Mouse (Mus musculus) lung, embryonic 16.5 days (tissue): ENCODE measurements around the gene Arcn1. TPM values are rescaled to one million over a fixed set of nuclear protein-coding genes. Genes with fewer than 3 reads are reported as not detected.

Experiments
- ATAC-seq: fragments of 200-750 bp; cut with Nextera tagmentation; 2 replicates; pipeline ENCODE4 v1.8.0; 2017; ENCODE audit warnings: low read depth, mild to moderate bottlenecking, moderate library complexity
- H3K27ac ChIP-seq: fragments of 300-500 bp; sonication (generic); 2 replicates; pipeline ENCODE4 v1.5.1; 2014; ENCODE audit warnings: mild to moderate bottlenecking, control low read depth, low read length
- H3K27me3 ChIP-seq: fragments of 300-500 bp; sonication (generic); 2 replicates; pipeline ENCODE4 v1.6.1; 2014; ENCODE audit warnings: low read depth, low read length, mixed read lengths; ENCODE audit not compliant: control insufficient read depth, insufficient read depth
- H3K36me3 ChIP-seq: fragments of 300-500 bp; sonication (generic); 2 replicates; pipeline ENCODE4 v1.6.1; 2014; ENCODE audit warnings: low read length; ENCODE audit not compliant: control insufficient read depth, insufficient read depth
- H3K4me1 ChIP-seq: fragments of 300-500 bp; sonication (generic); replicated peaks from 2 replicates; pipeline ENCODE4 v1.6.1; 2014; ENCODE audit warnings: low read length, mixed read lengths; ENCODE audit not compliant: control insufficient read depth, insufficient read depth
- H3K4me2 ChIP-seq: fragments of 300-500 bp; sonication (generic); 2 replicates; pipeline ENCODE4 v1.6.1; 2014; ENCODE audit warnings: low read depth, low read length, control low read depth
- H3K4me3 ChIP-seq: fragments of 300-500 bp; sonication (generic); 2 replicates; pipeline ENCODE4 v1.5.1; 2014; ENCODE audit warnings: mild to moderate bottlenecking, low read length, control low read depth
- H3K9ac ChIP-seq: fragments of 300-500 bp; sonication (generic); 2 replicates; pipeline ENCODE4 v1.6.1; 2014; ENCODE audit warnings: low read length, control low read depth
- H3K9me3 ChIP-seq: fragments of 300-500 bp; sonication (generic); 2 replicates; pipeline ENCODE4 v1.6.1; 2016; ENCODE audit warnings: low read length; ENCODE audit not compliant: control insufficient read depth
- WGBS: fragments of 180-500 bp; shearing (Covaris S2); extraction: QIAGEN DNeasy Blood & Tissue Kit; methylation state at CpG from one replicate; pipeline ENCODE4 v1.1.7; 2014; 5-methylcytosine and 5-hydroxymethylcytosine counted together
- polyA plus RNA-seq: library from polyadenylated mRNA; unstranded; fragments of >200 nt; fragmentation: Nextera tagmentation; extraction: Ambion mirVana; gene quantifications from 2 replicates; pipeline ENCODE4 v1.2.1, GENCODE M21; 2015

The Arcn1 gene
- polyA plus RNA-seq, 1 experiment from 2014 or later, result 201 TPM

GRCm38 (mm10) chr9:44760873-44761272 lies 6.8 kb downstream of the Arcn1 start:
- Histone ChIP-seq H3K36me3 (peaks cover 13% of the 10 kb centered on the region), H3K4me1 (peaks cover 12% of the 10 kb centered on the region), H3K9me3 (no peaks in the 10 kb centered on the region), H3K9ac (no peak overlapping the region), H3K4me3 (no peak overlapping the region), H3K27ac (no peak overlapping the region), H3K4me2 (no peak overlapping the region), H3K27me3 (no peaks in the 10 kb centered on the region)
- 54% methylated on average over 2 of the region's 2 CpGs for WGBS
- no peak for ATAC-seq

DNA sequence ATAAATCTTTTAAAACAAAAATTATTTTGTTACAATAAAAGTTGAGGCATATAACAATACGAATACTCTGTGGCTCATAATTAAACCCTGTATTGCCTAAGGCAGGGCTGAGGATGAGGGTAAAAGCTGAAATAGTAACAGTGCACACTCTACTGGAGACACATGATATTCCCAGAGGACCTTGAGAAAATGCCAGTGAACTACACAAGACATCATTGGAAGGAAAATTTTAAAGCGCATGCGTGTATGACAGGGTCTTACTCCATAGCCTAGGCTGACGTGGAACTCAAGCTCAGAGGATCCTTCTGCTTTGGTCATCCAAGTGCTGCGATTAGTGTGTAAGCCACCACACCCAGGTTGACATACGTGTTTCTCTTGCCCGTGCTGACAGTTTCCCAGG lies 19.2 kb downstream of the Arcn1 start:
- Histone ChIP-seq H3K9ac (no peak overlapping the region), H3K4me2 (no peak overlapping the region), H3K4me3 (no peak overlapping the region), H3K4me1 (no peaks in the 10 kb centered on the region), H3K36me3 (peaks cover 55% of the 10 kb centered on the region), H3K9me3 (no peaks in the 10 kb centered on the region), H3K27me3 (no peaks in the 10 kb centered on the region), H3K27ac (no peak overlapping the region)
- 90% methylated on average over 7 of the region's 7 CpGs for WGBS
- no peak for ATAC-seq

DNA sequence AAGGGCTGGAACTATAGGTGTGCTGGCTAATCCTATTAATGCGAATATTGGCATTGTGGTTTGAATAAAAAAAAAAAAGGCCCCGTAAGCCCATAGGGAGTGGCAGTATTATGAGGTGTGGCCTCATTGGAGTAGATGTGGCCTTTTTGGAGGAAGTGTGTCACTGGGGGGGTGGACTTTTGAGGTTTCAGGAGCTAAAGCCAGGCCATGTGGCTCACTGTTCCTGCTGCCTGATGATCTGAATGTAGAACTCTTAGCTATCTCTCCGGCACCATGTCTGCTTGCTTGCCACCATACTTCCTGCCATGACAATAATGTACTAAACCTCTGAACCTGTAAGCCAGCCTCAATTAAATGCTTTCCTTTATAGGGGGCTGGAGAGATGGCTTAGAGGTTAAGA lies 20.3 kb downstream of the Arcn1 start:
- peaks cover 50% of the 10 kb centered on the region for H3K36me3 ChIP-seq
- no peaks in the 10 kb centered on the region for H3K4me1 ChIP-seq
- no peak overlapping the region for H3K4me3 ChIP-seq
- no peak for ATAC-seq
- no peaks in the 10 kb centered on the region for H3K27me3 ChIP-seq
- H3K4me2 ChIP-seq, result no peak overlapping the region
- H3K9me3 ChIP-seq, result no peaks in the 10 kb centered on the region
- no peak overlapping the region for H3K27ac ChIP-seq
- no peak overlapping the region for H3K9ac ChIP-seq
- WGBS, result 87% methylated on average over 3 of the region's 3 CpGs

DNA sequence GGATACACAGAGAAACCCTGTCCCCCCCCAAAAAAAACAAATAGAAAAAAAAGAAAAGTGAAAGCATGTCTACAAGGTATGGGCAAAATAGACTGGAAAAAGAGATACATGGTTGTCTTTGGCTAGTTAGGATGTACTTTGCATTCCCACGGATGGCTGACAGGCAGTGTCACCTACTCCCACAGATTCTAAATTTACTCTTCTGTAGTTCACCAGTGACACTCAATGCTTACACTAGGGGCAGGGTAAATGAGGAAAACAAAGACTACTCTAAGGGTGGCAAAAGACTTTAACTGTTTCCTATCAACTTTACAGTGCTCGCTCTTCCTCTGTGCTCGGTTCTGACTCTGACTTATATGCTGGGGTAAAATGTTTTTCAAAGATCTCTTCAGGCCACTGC lies 21.0 kb downstream of the Arcn1 start:
- peaks cover 46% of the 10 kb centered on the region for H3K36me3 ChIP-seq
- no peaks in the 10 kb centered on the region for H3K4me1 ChIP-seq
- 87% methylated on average over 3 of the region's 3 CpGs for WGBS
- no peak for ATAC-seq
- H3K4me2 ChIP-seq, result no peak overlapping the region
- H3K27me3 ChIP-seq, result no peaks in the 10 kb centered on the region
- no peak overlapping the region for H3K27ac ChIP-seq
- no peak overlapping the region for H3K4me3 ChIP-seq
- H3K9me3 ChIP-seq, result no peaks in the 10 kb centered on the region
- H3K9ac ChIP-seq, result no peak overlapping the region

DNA sequence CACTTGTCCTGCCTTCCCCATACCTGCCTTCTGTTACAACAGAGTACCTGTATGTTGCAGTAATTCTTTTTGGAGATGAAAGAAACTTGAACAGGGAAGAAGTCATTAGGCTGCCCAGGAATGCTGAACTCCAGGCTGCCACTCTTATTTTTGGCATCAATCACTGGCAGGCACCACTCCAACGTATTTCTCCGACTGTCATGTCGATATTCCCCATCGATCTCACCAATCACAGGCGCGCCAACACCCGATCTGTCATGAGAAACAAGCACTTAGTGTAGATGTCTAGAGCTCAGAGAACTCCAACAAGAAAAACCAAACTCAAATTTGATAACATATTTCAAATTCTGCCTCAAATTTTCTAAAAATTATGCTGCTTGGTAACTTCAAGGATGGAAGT lies 22.3 kb downstream of the Arcn1 start:
- no peak for ATAC-seq
- Histone ChIP-seq H3K4me1 (no peaks in the 10 kb centered on the region), H3K27me3 (no peaks in the 10 kb centered on the region), H3K9me3 (no peaks in the 10 kb centered on the region), H3K27ac (no peak overlapping the region), H3K36me3 (peaks cover 46% of the 10 kb centered on the region), H3K4me2 (no peak overlapping the region), H3K4me3 (no peak overlapping the region), H3K9ac (no peak overlapping the region)
- 90% methylated on average over 7 of the region's 7 CpGs for WGBS

DNA sequence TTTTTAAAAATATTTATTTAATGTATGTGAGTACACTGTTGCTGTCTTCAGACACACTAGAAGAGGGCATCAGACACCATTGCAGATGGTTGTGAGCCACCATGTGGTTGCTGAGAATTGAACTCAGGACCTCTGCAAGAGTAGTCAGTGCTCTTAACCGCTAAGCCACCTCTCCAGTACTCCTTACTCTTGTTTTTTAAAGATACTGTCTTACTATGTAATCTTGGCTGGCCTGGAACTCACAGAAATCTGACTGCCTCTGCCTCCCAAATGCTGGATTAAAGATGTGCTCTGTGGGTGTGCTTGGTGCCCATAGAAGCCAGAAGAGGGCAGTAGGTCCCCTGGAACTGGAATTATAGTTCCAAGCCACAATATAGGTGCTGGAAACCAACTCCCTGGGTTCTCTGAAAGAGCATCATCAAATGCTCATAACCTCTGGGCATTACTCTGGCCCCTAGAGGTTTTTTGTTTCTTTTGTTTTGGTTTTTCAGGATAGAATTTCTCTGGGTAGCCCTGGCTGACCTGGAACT lies 26.9 kb downstream of the Arcn1 start:
- Histone ChIP-seq H3K9ac (no peak overlapping the region), H3K4me1 (no peaks in the 10 kb centered on the region; the same call in 1 of the 2 replicates), H3K27ac (no peak overlapping the region), H3K9me3 (no peaks in the 10 kb centered on the region), H3K4me2 (no peak overlapping the region), H3K36me3 (peaks cover 19% of the 10 kb centered on the region), H3K27me3 (no peaks in the 10 kb centered on the region), H3K4me3 (no peak overlapping the region)
- ATAC-seq, result no peak
- WGBS, result 92% methylated on average over 1 of the region's 1 CpGs

GRCm38 (mm10) chr9:44737240-44737949 lies 30.2 kb downstream of the Arcn1 start:
- peaks cover 20% of the 10 kb centered on the region for H3K4me1 ChIP-seq
- peak overlapping the region; percentile 18; the same call in 1 of the 2 replicates for H3K4me2 ChIP-seq
- H3K4me3 ChIP-seq, result no peak overlapping the region
- peak; percentile 74 for ATAC-seq
- peaks cover 6% of the 10 kb centered on the region for H3K36me3 ChIP-seq
- no peak overlapping the region for H3K9ac ChIP-seq
- WGBS, result 27% methylated on average over 8 of the region's 8 CpGs
- H3K27me3 ChIP-seq, result no peaks in the 10 kb centered on the region
- H3K27ac ChIP-seq, result peak overlapping the region; percentile 81
- no peaks in the 10 kb centered on the region for H3K9me3 ChIP-seq

DNA sequence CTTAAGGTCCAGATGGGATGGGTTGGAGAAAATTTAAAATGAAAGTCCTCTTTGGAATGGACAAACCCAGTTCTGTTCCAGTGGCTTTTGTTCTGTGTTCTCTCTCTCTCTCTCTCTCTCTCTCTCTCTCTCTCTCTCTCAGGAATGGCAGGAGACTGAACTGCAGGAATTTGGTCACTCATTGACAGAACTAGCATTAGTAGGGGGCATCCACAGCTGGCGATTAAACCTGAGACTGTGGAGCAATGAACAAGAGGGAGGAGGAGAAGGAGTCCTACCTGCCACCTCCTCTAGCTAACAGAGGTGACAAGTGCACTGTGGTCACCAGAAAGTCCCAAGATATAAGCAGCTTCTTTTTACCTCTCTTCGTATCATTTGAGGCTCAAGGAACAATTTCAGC lies 31.3 kb downstream of the Arcn1 start:
- Histone ChIP-seq H3K4me3 (no peak overlapping the region), H3K9ac (no peak overlapping the region), H3K27me3 (no peaks in the 10 kb centered on the region), H3K4me2 (no peak overlapping the region), H3K36me3 (peaks cover 3% of the 10 kb centered on the region), H3K4me1 (peaks cover 23% of the 10 kb centered on the region), H3K27ac (no peak overlapping the region), H3K9me3 (no peaks in the 10 kb centered on the region)
- 73% methylated on average over 2 of the region's 2 CpGs for WGBS
- ATAC-seq, result no peak

DNA sequence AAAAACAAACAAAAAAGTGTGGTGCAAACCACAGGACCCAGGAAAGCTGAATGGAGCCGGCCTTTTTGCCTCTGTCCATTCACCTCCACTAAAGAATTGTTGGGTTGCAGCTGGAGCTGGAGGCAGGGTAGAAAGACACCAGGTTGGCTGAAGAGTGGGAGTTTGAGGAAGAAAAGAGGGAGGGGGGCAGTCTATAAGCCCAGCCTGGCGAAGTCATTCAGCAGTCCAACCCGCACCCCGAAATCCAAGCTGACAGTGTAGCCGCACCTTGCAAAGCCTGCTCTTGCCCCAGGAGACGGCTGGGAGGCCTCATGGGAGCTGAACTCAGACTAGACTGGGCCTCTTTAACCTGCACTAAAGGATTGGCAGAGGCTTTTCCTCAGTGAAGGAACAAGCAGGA lies 31.8 kb downstream of the Arcn1 start:
- no peak for ATAC-seq
- Histone ChIP-seq H3K4me1 (peaks cover 23% of the 10 kb centered on the region), H3K36me3 (no peaks in the 10 kb centered on the region; the same call in 1 of the 2 replicates), H3K4me2 (no peak overlapping the region), H3K4me3 (no peak overlapping the region), H3K27me3 (no peaks in the 10 kb centered on the region), H3K27ac (no peak overlapping the region), H3K9ac (no peak overlapping the region), H3K9me3 (no peaks in the 10 kb centered on the region)
- 76% methylated on average over 6 of the region's 6 CpGs for WGBS
